Mouse (Mus musculus) B cell, adult 2 months (primary cell): ENCODE data around the gene Gm45837.

Source experiments
- DNase-seq, 2 experiments: peaks; one replicate each; pipeline ENCODE4 v3.0.0; 2022

Gm45837 gene

DNA sequence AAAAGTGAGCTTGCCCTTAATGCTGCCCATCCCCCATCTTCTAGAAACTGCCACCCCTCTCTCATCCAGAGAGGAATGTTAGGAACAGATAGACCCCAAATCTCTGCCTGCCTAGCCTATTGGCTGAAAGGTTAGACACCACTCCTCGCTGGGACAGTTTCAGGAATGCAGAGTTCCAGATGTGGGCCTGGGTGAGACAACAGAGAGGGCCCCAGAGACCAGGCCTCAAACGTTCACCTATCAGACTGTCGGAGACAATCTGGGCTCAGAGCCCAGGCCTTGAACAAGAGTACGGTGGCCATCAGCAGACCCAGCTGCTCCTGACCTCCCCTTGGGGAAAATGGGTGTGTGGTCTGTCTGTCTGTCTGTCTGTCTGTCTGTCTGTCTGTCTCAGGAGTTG is 17.7 kb upstream of the Gm45837 start:
- DNase-seq = no peak

- DNase-seq = no peak
Observed at GRCm38 (mm10) chr7:101393694-101394504, 16.8 kb upstream of the Gm45837 start.

GRCm38 (mm10) chr7:101394569-101394968 is 16.1 kb upstream of the Gm45837 start:
- DNase-seq = no peak

DNA sequence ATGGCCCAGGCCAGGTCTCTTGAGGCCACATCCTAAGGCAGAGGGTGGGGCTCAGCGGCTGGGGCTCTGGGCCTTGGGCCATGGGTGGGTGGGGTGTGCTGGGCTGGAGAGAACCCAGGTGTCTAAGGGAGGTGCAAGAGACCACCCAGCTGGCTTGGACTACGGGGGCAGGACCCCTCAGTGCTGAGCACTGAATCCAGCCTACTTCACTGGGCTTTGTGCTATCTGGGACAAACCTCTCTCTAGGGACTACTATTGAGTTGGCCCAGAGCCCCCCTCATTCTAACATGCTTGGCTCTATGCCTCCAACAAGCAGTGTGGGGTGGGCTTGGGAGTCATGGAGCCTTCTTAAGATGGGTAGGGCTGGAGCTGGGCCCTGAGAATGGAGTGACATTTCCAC is 15.2 kb upstream of the Gm45837 start:
- DNase-seq = no peak

GRCm38 (mm10) chr7:101397175-101397574 is 13.5 kb upstream of the Gm45837 start:
- no peak for DNase-seq

GRCm38 (mm10) chr7:101401510-101401909 is 9.2 kb upstream of the Gm45837 start:
- no peak for DNase-seq

GRCm38 (mm10) chr7:101403831-101404230 is 6.9 kb upstream of the Gm45837 start:
- no peak for DNase-seq

- DNase-seq = peak; percentile 94 to 95
Observed at GRCm38 (mm10) chr7:101412796-101413195, 2.1 kb downstream of the Gm45837 start.

GRCm38 (mm10) chr7:101414209-101414608 is 3.5 kb downstream of the Gm45837 start:
- no peak for DNase-seq

- no peak for DNase-seq
Observed at GRCm38 (mm10) chr7:101414661-101415511, 4.2 kb downstream of the Gm45837 start.

- DNase-seq = no peak
Observed at GRCm38 (mm10) chr7:101415512-101416100, 4.9 kb downstream of the Gm45837 start.

GRCm38 (mm10) chr7:101416391-101416790 is 5.7 kb downstream of the Gm45837 start:
- no peak for DNase-seq

GRCm38 (mm10) chr7:101419013-101419770 is 8.5 kb downstream of the Gm45837 start:
- peak; percentile 62 to 65 for DNase-seq

DNA sequence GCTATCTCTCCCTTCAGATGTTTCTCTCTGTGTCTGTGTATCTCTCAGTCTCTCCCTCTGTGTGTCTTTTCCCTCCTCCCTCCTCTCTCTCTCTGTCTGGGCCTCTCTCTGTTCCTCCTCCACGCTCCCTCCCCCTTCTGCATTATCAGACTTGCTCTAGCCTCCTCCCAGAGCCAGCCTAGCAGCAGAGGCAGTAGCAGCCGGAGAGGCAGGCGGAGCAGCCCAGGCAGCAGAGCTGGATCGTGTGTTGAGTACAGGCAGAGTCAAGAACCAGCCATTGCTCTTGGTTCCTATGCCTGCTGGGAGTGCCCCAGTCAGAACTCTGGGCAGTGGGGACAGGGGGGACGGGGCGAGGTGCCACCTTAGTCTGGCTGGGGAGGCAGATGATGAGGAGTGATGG is 10.8 kb downstream of the Gm45837 start, which contains the start of gene Pde2a:
Gene Pde2a (plus strand): TSS at position 163 of the 400 bp plus-strand sequence.
- no peak for DNase-seq

DNA sequence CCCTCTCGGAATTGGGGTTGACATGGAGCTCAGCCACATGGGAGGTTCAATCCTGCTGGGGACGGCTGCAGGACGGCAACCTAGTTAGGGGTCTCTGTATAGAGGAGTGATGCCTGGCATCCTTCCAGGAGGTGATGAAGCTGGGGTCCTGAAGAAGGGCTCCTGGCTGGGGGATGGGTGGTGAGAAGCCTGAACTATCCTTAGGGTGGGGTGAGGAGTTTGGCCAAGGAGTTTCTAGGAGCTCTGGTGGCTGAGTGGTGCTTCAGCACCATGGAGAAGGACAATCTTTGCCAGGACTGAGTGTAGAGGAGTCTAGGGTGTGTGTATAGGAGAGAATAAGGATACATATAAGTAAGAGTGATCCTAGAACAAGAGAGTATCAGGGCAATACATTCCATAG is 11.4 kb downstream of the Gm45837 start:
- no peak for DNase-seq

GRCm38 (mm10) chr7:101422646-101423045 is 12.0 kb downstream of the Gm45837 start:
- DNase-seq = peak in 1 of 2 experiments; percentile 28

- DNase-seq = no peak
Observed at GRCm38 (mm10) chr7:101423970-101424369, 13.3 kb downstream of the Gm45837 start.

DNA sequence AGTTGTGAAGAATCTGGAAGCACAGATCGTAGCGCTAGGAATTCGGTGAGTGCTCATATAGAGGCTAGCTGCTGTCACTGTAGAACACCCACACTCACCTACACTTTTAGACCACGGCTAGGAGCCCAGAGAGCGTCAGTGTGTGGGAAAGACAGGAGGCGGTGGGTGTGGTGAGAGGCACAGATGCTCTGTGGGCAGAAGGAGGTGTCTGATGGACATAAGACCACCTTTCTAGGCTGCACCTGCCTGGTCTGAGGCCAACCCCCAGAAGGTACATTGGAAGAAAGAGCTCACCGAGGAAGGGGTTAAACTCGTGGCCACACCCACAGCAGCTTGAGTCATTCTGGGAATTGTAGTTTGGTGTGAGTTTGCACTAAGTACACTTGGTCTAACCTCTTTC is 16.0 kb downstream of the Gm45837 start:
- DNase-seq = no peak

GRCm38 (mm10) chr7:101427736-101428135 is 17.1 kb downstream of the Gm45837 start:
- DNase-seq = peak; percentile 69 to 71

GRCm38 (mm10) chr7:101435038-101435437 is 24.4 kb downstream of the Gm45837 start:
- DNase-seq = no peak

- DNase-seq = no peak
Observed at GRCm38 (mm10) chr7:101437876-101438275, 27.2 kb downstream of the Gm45837 start.

- no peak for DNase-seq
Observed at GRCm38 (mm10) chr7:101443093-101443492, 32.4 kb downstream of the Gm45837 start.

DNA sequence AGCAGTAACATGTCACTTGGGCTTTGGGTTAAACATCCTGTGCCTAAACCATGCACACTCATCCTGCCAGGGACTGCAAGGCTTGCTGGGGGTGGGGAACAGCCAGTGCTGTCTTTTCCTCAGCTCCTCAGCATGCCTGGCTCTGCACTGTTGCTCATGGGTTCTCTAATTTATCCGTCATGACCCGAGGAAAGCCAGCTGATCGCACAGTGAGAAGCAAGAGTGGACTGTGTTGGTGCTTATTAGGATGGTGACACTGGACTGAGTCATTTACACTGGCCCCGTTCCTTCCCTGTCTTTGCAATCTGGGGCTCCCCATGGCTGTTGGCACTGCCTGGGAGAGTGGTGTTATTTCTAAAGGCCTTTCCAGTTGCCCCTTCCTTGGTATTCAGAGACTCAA is 33.5 kb downstream of the Gm45837 start:
- no peak for DNase-seq
